Mouse (Mus musculus): ENCODE measurements at regions not wholly inside any gene's neighbourhood (a gene's known extent, or its start where the extent isn't known, plus 50 kb on each side); places are given as distances from the start of the nearest gene placed in this dataset.

DNA sequence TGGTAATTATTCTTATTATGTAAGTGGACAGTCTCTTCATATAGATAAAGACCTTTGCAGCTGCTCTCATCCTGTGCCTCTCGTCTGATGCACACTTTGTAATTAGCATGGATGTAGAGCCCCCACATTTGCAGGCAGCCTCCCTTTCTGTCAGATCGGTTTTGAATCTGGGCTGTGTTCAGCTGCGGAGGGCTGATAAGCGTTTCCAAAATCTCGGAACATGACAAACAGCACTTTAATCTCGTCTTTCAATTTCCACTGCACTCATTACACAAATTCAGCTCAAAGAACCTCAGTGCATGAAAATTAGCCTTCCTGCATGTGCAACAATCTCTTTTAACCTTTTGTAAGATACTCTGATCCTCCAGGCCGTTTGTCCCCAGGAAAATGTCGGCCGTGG, 246.7 kb downstream of the Rnd3 start:
- H3K4me3 ChIP-seq: no peak overlapping the region
- no peaks in the 10 kb centered on the region for H3K27me3 ChIP-seq (ENCODE audit: control insufficient read depth, insufficient read depth, insufficient read length)
- TF ChIP-seq USF1 (IDR thresholded peaks at IDR 0.05; ENCODE audit: low read depth) (no peak), MYOG (IDR thresholded peaks at IDR 0.05; ENCODE audit: control insufficient read depth in 1 of 3, insufficient read depth in 1 of 3, insufficient read length in 2 of 3, low read depth in 2 of 3) (no peak)
- no peaks in the 10 kb centered on the region for H3K79me2 ChIP-seq (ENCODE audit: control insufficient read depth, insufficient read depth)
- no peak overlapping the region for H3ac ChIP-seq (ENCODE audit: control insufficient read depth, insufficient read length)
- no peak overlapping the region for H3K4me2 ChIP-seq (ENCODE audit: low read depth)
- no peaks in the 10 kb centered on the region for H3K36me3 ChIP-seq (ENCODE audit: control insufficient read depth, insufficient read depth)

DNA sequence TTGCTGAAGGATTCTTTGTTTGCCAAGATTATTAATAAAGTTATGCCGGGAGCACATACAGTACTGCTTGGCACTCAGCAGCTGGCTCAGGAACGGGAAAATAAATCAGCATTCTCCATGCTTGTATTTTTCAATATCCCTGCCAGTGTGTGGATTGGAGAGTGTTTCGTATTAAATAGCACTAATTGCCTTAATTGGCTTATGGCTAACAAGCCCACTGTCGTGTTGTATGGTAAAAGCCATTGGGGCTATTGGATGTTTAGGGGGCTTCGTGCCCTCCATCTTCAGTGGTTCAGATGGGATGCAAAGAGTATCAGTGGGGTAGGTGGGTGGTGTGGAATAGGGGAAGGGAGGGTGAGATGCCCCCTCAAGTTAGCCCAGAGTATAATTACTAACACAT, 259.9 kb downstream of the Rnd3 start:
- Histone ChIP-seq H3K4me3 (no peak overlapping the region), H3K4me2 (ENCODE audit: low read depth) (no peak overlapping the region), H3K27me3 (ENCODE audit: control insufficient read depth, insufficient read depth, insufficient read length) (no peaks in the 10 kb centered on the region), H3K36me3 (ENCODE audit: control insufficient read depth, insufficient read depth) (no peaks in the 10 kb centered on the region), H3ac (ENCODE audit: control insufficient read depth, insufficient read length) (no peak overlapping the region), H3K79me2 (ENCODE audit: control insufficient read depth, insufficient read depth) (no peaks in the 10 kb centered on the region)
- TF ChIP-seq USF1 (IDR thresholded peaks at IDR 0.05; ENCODE audit: low read depth): no peak
- no peak for TF ChIP-seq REST (IDR thresholded peaks at IDR 0.05; ENCODE audit: insufficient read depth, insufficient read length)
- TF ChIP-seq TCF3 (IDR thresholded peaks at IDR 0.05; ENCODE audit: insufficient read length, low read depth): no peak
- TF ChIP-seq MYOD1 (IDR thresholded peaks at IDR 0.05; ENCODE audit: control insufficient read depth in 1 of 3, insufficient read length in 2 of 3, low read depth in 2 of 3): no peak

DNA sequence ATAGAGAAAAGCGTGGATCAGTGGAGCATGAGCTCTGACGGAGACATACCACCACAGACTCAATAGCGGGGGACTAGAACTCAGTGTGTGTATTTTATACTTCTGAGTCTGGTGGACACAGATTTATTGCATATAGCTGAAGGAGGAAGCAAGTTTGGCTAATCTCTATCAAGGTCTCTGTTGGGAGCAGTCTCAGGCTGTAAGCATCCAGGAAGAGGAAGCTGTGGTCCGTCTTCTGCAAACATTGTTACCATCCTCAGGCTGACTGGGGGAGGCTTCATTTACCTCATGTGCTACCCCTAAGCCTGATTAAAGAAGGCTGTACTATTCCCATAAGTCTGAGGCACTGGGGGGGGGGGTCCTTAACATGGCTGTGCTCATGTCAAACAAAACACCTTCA, 261.0 kb downstream of the Rnd3 start:
- no peak overlapping the region for H3ac ChIP-seq (ENCODE audit: control insufficient read depth, insufficient read length)
- H3K27me3 ChIP-seq (ENCODE audit: control insufficient read depth, insufficient read depth, insufficient read length): no peaks in the 10 kb centered on the region
- H3K4me3 ChIP-seq: no peak overlapping the region
- no peaks in the 10 kb centered on the region for H3K79me2 ChIP-seq (ENCODE audit: control insufficient read depth, insufficient read depth)
- no peak overlapping the region for H3K4me2 ChIP-seq (ENCODE audit: low read depth)
- no peaks in the 10 kb centered on the region for H3K36me3 ChIP-seq (ENCODE audit: control insufficient read depth, insufficient read depth)
- no peak for TF ChIP-seq MYOD1 (IDR thresholded peaks at IDR 0.05; ENCODE audit: control insufficient read depth in 1 of 3, insufficient read length in 2 of 3, low read depth in 2 of 3)
- TF ChIP-seq TCF12 (IDR thresholded peaks at IDR 0.05; ENCODE audit: insufficient read depth, poor library complexity, severe bottlenecking): no peak
- TF ChIP-seq MAX (IDR thresholded peaks at IDR 0.05; ENCODE audit: low read depth): no peak
- no peak for TF ChIP-seq CEBPB (IDR thresholded peaks at IDR 0.05; ENCODE audit: insufficient read depth, poor library complexity, severe bottlenecking)
- no peak for TF ChIP-seq POLR2A (IDR thresholded peaks at IDR 0.05; ENCODE audit: insufficient read length, low read depth)
- no peak for TF ChIP-seq E2F4 (IDR thresholded peaks at IDR 0.05; ENCODE audit: insufficient read depth)
- no peak for TF ChIP-seq SRF (IDR thresholded peaks at IDR 0.05; ENCODE audit: control insufficient read depth, insufficient read length, low read depth)
- TF ChIP-seq USF1 (IDR thresholded peaks at IDR 0.05; ENCODE audit: low read depth): no peak
- TF ChIP-seq MYOG (IDR thresholded peaks at IDR 0.05; ENCODE audit: control insufficient read depth in 1 of 3, insufficient read depth in 1 of 3, insufficient read length in 2 of 3, low read depth in 2 of 3): no peak
- TF ChIP-seq POLR2AphosphoS2 (IDR thresholded peaks at IDR 0.05; ENCODE audit: insufficient read length, low read depth): no peak
- no peak for TF ChIP-seq REST (IDR thresholded peaks at IDR 0.05; ENCODE audit: insufficient read depth, insufficient read length)
- no peak for TF ChIP-seq TCF3 (IDR thresholded peaks at IDR 0.05; ENCODE audit: insufficient read length, low read depth)

DNA sequence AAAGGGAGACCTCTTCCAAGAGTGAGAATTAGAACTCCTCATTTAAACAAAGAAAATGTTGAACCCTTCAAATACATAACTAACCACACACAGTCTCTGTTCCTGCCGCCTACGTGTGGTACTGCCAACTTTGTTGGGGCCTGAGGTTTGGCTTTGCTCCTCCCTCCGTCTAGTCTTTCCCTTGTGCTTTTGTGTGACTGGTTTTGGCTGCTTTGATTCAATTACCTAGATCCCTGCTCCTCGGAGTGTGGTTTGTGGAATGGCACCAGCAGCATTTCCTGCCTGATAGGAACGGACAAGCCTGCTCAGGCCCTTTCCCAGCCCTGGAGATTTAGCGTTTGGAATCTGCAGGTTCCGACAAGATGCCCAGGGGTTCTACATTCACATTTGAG, 263.0 kb downstream of the Rnd3 start:
- no peaks in the 10 kb centered on the region for H3K79me2 ChIP-seq (ENCODE audit: control insufficient read depth, insufficient read depth)
- no peak for TF ChIP-seq MYOG (IDR thresholded peaks at IDR 0.05; ENCODE audit: control insufficient read depth in 1 of 3, insufficient read depth in 1 of 3, insufficient read length in 2 of 3, low read depth in 2 of 3)
- TF ChIP-seq TCF3 (IDR thresholded peaks at IDR 0.05; ENCODE audit: insufficient read length, low read depth): no peak
- H3K4me3 ChIP-seq: no peak overlapping the region
- H3K36me3 ChIP-seq (ENCODE audit: control insufficient read depth, insufficient read depth): no peaks in the 10 kb centered on the region
- no peak overlapping the region for H3ac ChIP-seq (ENCODE audit: control insufficient read depth, insufficient read length)
- H3K27me3 ChIP-seq (ENCODE audit: control insufficient read depth, insufficient read depth, insufficient read length): no peaks in the 10 kb centered on the region
- no peak overlapping the region for H3K4me2 ChIP-seq (ENCODE audit: low read depth)

DNA sequence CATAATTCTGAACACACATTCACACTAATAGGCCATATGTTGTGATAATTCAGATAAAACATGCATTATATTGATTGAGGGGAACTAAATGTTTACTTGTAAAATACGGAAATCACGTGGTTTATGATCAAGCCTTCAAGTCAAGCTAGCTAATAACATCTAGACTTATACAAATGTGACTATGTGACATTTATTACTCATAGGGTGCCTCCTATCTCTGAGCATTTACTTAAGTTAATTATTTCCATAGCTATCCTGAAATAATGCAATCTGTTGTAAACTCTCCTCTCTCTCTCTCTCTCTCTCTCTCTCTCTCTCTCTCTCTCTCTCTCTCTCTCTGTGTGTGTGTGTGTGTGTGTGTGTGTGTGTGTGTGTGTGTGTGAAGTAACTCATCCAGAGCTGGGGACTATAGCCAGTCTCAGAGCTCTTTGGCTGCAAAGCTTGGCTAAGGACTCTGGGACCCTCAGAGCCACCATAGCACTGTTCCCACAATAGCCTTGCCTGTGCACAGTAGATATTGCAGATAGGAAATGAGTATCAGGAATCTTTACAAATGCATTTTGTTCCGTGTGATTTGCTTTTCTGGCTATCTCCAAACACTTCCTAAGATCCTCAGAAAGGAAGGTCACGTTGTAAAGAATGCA, 263.5 kb downstream of the Rnd3 start:
- no peaks in the 10 kb centered on the region for H3K36me3 ChIP-seq (ENCODE audit: control insufficient read depth, insufficient read depth)
- TF ChIP-seq TCF3 (IDR thresholded peaks at IDR 0.05; ENCODE audit: insufficient read length, low read depth) (no peak), USF1 (IDR thresholded peaks at IDR 0.05; ENCODE audit: low read depth) (no peak)
- H3K4me2 ChIP-seq (ENCODE audit: low read depth): no peak overlapping the region
- no peak overlapping the region for H3ac ChIP-seq (ENCODE audit: control insufficient read depth, insufficient read length)
- no peaks in the 10 kb centered on the region for H3K79me2 ChIP-seq (ENCODE audit: control insufficient read depth, insufficient read depth)
- no peak overlapping the region for H3K4me3 ChIP-seq
- no peaks in the 10 kb centered on the region for H3K27me3 ChIP-seq (ENCODE audit: control insufficient read depth, insufficient read depth, insufficient read length)

DNA sequence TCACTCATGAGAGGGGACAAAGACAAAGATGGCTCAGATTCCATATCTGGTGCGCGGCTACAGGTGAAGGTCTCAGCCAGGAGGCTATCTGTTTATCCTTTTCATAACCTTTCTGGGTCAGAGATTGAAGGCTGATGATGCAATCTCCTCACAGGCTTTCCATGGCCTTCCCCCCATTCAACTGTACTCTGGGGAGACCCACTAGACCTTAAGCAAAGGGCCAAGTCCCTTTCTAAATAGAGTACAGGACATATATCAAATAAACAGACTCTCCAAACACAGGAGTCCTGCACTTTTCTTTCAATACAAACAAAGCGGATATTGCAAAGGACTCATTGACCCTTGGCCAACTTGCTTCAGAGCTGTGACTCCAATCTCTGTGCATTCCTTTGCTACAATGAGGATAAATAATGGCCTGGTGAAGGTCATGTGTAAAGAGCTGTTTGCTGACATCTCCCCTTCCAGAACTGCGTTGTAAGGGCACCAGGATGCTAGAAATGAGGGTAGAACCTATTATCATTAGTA, 267.3 kb downstream of the Rnd3 start:
- Histone ChIP-seq H3K4me2 (ENCODE audit: low read depth) (no peak overlapping the region), H3ac (ENCODE audit: control insufficient read depth, insufficient read length) (no peak overlapping the region), H3K4me3 (no peak overlapping the region), H3K79me2 (ENCODE audit: control insufficient read depth, insufficient read depth) (no peaks in the 10 kb centered on the region), H3K36me3 (ENCODE audit: control insufficient read depth, insufficient read depth) (no peaks in the 10 kb centered on the region), H3K27me3 (ENCODE audit: control insufficient read depth, insufficient read depth, insufficient read length) (no peaks in the 10 kb centered on the region)
- no peak for TF ChIP-seq MYOG (IDR thresholded peaks at IDR 0.05; ENCODE audit: control insufficient read depth in 1 of 3, insufficient read depth in 1 of 3, insufficient read length in 2 of 3, low read depth in 2 of 3)
- no peak for TF ChIP-seq USF1 (IDR thresholded peaks at IDR 0.05; ENCODE audit: low read depth)
- TF ChIP-seq POLR2AphosphoS2 (IDR thresholded peaks at IDR 0.05; ENCODE audit: insufficient read length, low read depth): no peak
- no peak for TF ChIP-seq CEBPB (IDR thresholded peaks at IDR 0.05; ENCODE audit: insufficient read depth, poor library complexity, severe bottlenecking)
- TF ChIP-seq MYOD1 (IDR thresholded peaks at IDR 0.05; ENCODE audit: control insufficient read depth in 1 of 3, insufficient read length in 2 of 3, low read depth in 2 of 3): no peak
- no peak for TF ChIP-seq MAX (IDR thresholded peaks at IDR 0.05; ENCODE audit: low read depth)
- TF ChIP-seq TCF3 (IDR thresholded peaks at IDR 0.05; ENCODE audit: insufficient read length, low read depth): no peak
- TF ChIP-seq REST (IDR thresholded peaks at IDR 0.05; ENCODE audit: insufficient read depth, insufficient read length): no peak
- no peak for TF ChIP-seq TCF12 (IDR thresholded peaks at IDR 0.05; ENCODE audit: insufficient read depth, poor library complexity, severe bottlenecking)

All from myocyte (in vitro differentiated cells).